Mouse (Mus musculus) embryonic stem cell, embryonic (primary cell): ENCODE data around the gene Tor2a.

Experiments
- CTCF ChIA-PET, 4 experiments: fragments of 300-600 bp in 2 of 4; fragments of 350-600 bp in 2 of 4; sonication (Branson Sonifier 250); formaldehyde crosslinking; loops; one replicate each; lab custom pipeline; 2022; ENCODE audit warnings: inconsistent platforms in 2 of 4; lab: Charles Lee
- POLR2A ChIA-PET, 4 experiments: fragments of 300-600 bp in 2 of 4; fragments of 350-600 bp in 2 of 4; sonication (Branson Sonifier 250); formaldehyde crosslinking; loops; one replicate each; lab custom pipeline; 2022; ENCODE audit warnings: antibody characterized with exemption in 4 of 4, inconsistent platforms in 1 of 4; lab: Charles Lee

The Tor2a gene

DNA sequence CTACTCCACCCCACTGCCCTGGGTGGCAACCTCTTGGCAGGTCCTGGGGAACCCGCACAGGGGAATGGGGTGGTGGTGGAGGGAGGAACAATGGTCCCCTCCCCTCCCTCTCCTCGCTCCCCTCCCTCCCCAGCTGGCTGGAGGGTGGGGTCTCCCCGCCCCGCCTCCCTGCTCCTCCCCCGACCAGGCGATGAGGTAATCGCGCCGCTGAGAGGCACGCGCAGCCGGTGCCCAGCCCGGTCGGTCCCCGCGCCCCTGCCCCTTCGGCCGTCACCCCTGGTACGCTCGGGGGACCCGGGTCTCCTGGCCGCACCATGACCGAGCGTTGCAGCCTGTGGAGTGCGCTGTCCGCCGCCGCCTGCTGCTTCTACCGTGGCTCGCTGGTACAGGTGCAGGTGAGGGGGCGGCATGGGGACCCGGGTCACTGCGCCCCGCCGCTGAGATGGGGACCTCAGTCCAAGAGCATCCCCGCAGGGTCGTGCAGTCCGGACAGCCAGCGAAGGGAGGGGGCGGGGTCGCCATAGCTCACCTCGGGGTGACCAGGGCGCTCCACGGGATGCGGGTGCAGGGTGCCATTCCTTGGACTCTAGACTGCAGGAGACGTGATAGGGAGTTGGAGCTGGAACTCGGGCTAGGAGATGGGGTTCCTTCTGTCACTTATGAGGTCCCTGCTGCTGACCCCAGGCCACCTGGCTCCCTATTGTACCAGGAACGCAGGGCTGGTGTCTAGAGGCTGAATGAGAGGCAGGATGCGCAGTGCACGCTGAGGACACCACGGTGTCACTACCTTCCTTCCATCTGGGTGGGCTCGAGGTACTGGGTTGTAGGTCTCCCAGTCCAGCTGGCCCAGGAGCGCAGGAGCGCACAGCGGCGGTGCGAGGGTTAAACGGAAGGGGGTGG, 15.5 kb upstream of the Tor2a start:
- CTCF ChIA-PET, result interaction anchor here in 3 of 4 experiments (0.6 to 1.8 kb wide), 9 partner anchors 13 to 187 kb away, joined by 3 to 8 read pairs (median 3); partner anchors contain the start of gene Tor2a (in 2 of the 3)
- POLR2A ChIA-PET, result interaction anchor here (0.6 to 12.4 kb wide), 22 partner anchors 9 to 220 kb away, joined by 3 to 118 read pairs (median 4); partner anchors contain the start of genes Fpgs (in 1 of the 4), Lrsam1 (in 1 of the 4), Rpl12 (in 1 of the 4) and Tor2a (in 1 of the 4)

GRCm38 (mm10) chr2:32742173-32742531, 14.9 kb upstream of the Tor2a start:
- ChIA-PET CTCF (interaction anchor here in 2 of 4 experiments (0.8 to 2.4 kb wide), 6 partner anchors 10 to 166 kb away, joined by 3 to 8 read pairs (median 6); partner anchors contain the start of gene Tor2a (in 2 of the 2)), POLR2A (interaction anchor here (0.6 to 12.4 kb wide), 23 partner anchors 9 to 220 kb away, joined by 3 to 118 read pairs (median 4); partner anchors contain the start of genes Fpgs (in 1 of the 4), Lrsam1 (in 1 of the 4), Rpl12 (in 1 of the 4) and Tor2a (in 1 of the 4))

DNA sequence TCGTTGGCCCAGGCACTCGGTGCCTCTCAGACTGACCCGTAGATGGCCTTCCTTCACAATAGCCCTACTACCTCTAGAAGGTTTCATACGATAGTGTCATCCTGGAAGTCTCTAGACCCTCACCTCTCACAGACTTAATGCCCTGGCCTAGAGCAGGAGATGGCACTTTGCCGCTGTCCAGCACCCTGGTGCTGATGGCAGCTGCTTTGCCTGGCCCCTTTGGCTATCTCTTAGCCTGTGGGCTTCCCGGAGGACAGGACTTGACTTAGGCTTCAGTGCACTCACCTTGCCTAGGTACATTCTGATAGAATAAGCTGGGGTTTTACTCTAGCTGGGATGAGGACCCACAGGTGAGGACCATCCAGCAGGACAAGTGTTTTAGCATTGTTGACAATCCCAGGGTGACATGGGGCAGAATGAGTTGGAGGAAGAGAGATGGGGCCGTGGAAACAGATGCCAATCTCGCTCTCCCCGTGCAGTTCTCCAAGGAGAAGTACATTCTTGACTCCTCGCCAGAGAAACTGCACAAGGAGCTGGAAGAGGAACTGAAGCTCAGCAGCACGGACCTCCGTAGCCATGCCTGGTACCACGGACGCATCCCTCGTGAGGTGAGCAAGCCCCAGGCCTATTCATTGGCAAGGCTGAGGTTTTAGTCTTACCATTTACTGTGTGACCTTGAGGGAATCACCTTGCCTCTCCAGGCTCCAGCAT, 12.6 kb upstream of the Tor2a start:
- ChIA-PET CTCF (interaction anchor here in 1 of 4 experiments (0.7 to 2.5 kb wide), 5 partner anchors 7 to 188 kb away, joined by 3 to 8 read pairs (median 7); partner anchors contain the start of gene Tor2a), POLR2A (interaction anchor here in 3 of 4 experiments (0.9 to 12.4 kb wide), 4 partner anchors 13 to 26 kb away, joined by 3 to 118 read pairs (median 14); partner anchors contain the start of gene Tor2a (in 1 of the 3))

DNA sequence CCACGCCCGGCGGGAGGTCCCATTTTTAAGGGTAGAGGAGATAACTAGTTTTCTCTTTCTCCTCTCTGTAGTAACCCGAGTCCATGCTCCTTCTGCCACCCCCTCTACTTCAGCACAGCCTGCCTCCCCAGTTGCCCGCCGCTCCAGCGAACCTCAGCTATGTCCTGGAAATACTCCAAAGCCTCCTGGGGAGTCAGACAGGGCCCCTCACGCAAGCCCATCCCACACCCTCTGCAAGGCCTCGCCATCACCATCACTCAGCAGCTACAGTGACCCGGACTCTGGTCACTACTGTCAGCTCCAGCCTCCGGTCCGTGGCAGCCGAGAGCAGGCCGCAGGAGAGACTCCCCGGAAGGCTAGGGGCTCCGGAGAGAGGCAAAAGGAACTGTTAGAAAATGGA, 8.0 kb upstream of the Tor2a start:
- ChIA-PET CTCF (no interaction called here), POLR2A (interaction anchor here in 1 of 4 experiments (1.0 kb wide), 1 partner anchor 22 kb away, joined by 3 read pairs; no protein-coding TSS in a partner anchor)

- ChIA-PET POLR2A (interaction anchor here in 2 of 4 experiments (0.6 to 2.6 kb wide), 17 partner anchors 8 to 232 kb away, joined by 3 to 14 read pairs (median 4); partner anchors contain the start of genes 6330409D20Rik (in 1 of the 2), Fpgs (in 1 of the 2), Lrsam1 (in 1 of the 2) and Rpl12 (in 1 of the 2)), CTCF (interaction anchor here in 1 of 4 experiments (0.8 to 2.0 kb wide), 9 partner anchors 17 to 178 kb away, joined by 3 to 10 read pairs (median 3); no protein-coding TSS in a partner anchor)
Observed at GRCm38 (mm10) chr2:32750199-32750598, 6.8 kb upstream of the Tor2a start.

- CTCF ChIA-PET, result interaction anchor here (0.5 to 2.0 kb wide), 20 partner anchors 8 to 177 kb away, joined by 3 to 10 read pairs (median 3); no protein-coding TSS in a partner anchor
- POLR2A ChIA-PET, result interaction anchor here (0.6 to 2.6 kb wide), 32 partner anchors 9 to 414 kb away, joined by 3 to 14 read pairs (median 3); partner anchors contain the start of genes 6330409D20Rik (in 1 of the 4), Cdk9 (in 1 of the 4), Fpgs (in 1 of the 4) and Lrsam1 (in 1 of the 4)
Observed at GRCm38 (mm10) chr2:32750887-32751664, 6.0 kb upstream of the Tor2a start.

- POLR2A ChIA-PET, result interaction anchor here (0.5 to 2.6 kb wide), 22 partner anchors 10 to 414 kb away, joined by 3 to 14 read pairs (median 4); partner anchors contain the start of genes 6330409D20Rik (in 1 of the 4), Cdk9 (in 1 of the 4) and Fpgs (in 1 of the 4)
- CTCF ChIA-PET, result interaction anchor here in 3 of 4 experiments (0.6 to 2.0 kb wide), 14 partner anchors 8 to 177 kb away, joined by 3 to 10 read pairs (median 3); no protein-coding TSS in a partner anchor
Observed at GRCm38 (mm10) chr2:32751665-32752033, 5.4 kb upstream of the Tor2a start.

DNA sequence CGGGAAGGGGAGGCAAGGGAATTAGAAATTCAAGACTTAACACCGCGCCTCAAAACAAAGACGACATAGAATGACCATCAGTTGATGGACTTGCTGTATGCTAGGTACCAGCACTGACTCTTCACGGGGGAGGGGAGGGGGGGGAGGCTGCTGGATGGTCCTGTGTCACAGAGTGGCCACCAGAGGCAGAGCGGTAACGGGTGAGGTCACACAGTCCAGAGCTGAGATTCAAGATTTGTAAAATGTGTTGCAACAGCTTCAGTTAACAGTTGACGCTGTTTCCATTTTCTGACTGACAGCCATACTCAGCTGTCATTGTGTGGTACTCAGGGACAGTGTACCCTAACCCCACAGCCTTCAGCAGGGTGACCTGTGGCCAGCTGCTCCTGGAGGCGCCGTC, 4.9 kb upstream of the Tor2a start:
- CTCF ChIA-PET, result interaction anchor here in 3 of 4 experiments (0.6 to 2.0 kb wide), 9 partner anchors 9 to 172 kb away, joined by 3 to 10 read pairs (median 4); no protein-coding TSS in a partner anchor
- POLR2A ChIA-PET, result interaction anchor here in 3 of 4 experiments (0.5 to 2.6 kb wide), 14 partner anchors 10 to 436 kb away, joined by 3 to 14 read pairs (median 4); partner anchors contain the start of gene 6330409D20Rik (in 1 of the 3)

GRCm38 (mm10) chr2:32756674-32757055, 369 bp upstream of the Tor2a start:
- ChIA-PET POLR2A (interaction anchor here in 3 of 4 experiments (0.6 to 5.2 kb wide), 41 partner anchors 10 to 225 kb away, joined by 3 to 28 read pairs (median 4); partner anchors contain the start of genes Cdk9 (in 2 of the 3), Fpgs (in 1 of the 3), Lrsam1 (in 1 of the 3) and Rpl12 (in 1 of the 3)), CTCF (interaction anchor here (0.5 to 4.1 kb wide), 65 partner anchors 8 to 614 kb away, joined by 3 to 35 read pairs (median 6); partner anchors contain the start of genes Cdk9 (in 2 of the 4), Ptrh1 (in 2 of the 4), Ttc16 (in 2 of the 4) and 6330409D20Rik (in 1 of the 4))

DNA sequence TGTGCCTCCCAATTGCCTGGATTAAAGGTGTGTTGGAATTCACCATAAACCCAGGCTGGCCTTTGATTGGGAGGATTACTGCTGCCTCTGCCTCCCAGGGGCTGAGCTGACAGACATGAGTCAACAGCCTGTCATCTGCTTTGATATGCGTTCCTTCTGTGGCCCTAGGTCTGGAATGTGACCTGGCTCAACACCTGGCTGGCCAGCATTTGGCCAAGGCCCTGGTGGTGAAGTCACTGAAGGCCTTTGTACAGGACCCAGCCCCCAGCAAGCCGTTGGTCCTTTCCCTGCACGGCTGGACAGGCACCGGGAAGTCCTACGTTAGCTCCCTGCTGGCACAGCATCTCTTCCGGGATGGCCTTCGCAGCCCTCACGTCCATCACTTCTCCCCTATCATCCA, 1.5 kb downstream of the Tor2a start:
- ChIA-PET POLR2A (interaction anchor here in 3 of 4 experiments (0.6 to 5.2 kb wide), 7 partner anchors 8 to 523 kb away, joined by 3 to 28 read pairs (median 3); no protein-coding TSS in a partner anchor), CTCF (interaction anchor here in 3 of 4 experiments (0.6 to 4.1 kb wide), 22 partner anchors 8 to 375 kb away, joined by 3 to 35 read pairs (median 8); no protein-coding TSS in a partner anchor)

- POLR2A ChIA-PET, result interaction anchor here in 3 of 4 experiments (0.6 to 5.2 kb wide), 7 partner anchors 8 to 524 kb away, joined by 3 to 28 read pairs (median 4); no protein-coding TSS in a partner anchor
- CTCF ChIA-PET, result interaction anchor here in 2 of 4 experiments (1.3 to 4.1 kb wide), 7 partner anchors 20 to 153 kb away, joined by 3 to 35 read pairs (median 8); no protein-coding TSS in a partner anchor
Observed at GRCm38 (mm10) chr2:32759001-32759400, 2.0 kb downstream of the Tor2a start.

DNA sequence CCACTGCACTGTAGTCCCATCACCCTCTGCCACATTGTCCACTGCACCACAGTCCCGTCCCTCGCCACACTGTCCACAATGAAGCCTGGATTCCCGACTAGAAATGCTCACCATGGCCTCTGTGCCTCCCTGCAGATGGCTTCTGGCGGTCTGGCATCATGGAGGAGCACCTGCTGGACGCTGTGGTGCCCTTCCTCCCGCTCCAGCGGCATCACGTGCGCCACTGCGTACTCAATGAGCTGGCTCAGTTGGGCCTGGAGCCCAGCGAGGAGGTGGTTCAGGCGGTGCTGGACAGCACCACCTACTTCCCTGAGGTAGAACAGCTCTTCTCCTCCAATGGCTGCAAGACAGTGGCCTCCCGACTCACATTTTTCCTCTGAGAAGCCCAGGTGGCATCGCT, 4.3 kb downstream of the Tor2a start:
- CTCF ChIA-PET, result interaction anchor here in 1 of 4 experiments (0.9 kb wide), 1 partner anchor 53 kb away, joined by 3 read pairs; no protein-coding TSS in a partner anchor
- POLR2A ChIA-PET, result interaction anchor here in 2 of 4 experiments (1.0 to 2.2 kb wide), 6 partner anchors 10 to 133 kb away, joined by 3 to 5 read pairs (median 3); partner anchors contain the start of genes Cfap157 (in 1 of the 2), Ptrh1 (in 1 of the 2) and Ttc16 (in 1 of the 2)

DNA sequence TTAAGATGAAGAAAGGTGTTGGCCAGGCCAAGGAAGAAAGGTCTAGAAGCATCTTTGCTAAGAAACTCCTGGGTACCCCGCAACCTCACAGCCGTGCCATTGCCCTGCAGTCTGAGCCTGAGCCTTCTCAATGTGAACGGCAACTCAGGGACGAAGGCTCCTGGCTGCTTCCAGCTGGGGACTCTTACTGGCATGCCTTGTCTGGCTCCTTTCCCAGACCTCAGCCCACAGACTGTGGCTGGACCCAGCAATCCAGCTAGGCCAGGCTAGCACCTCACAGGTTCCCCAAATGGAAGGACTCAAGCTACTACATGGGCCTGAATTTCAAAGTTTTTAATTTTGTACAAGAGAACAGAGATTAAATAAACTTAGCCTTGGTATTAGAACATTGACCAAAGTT, 4.8 kb downstream of the Tor2a start:
- POLR2A ChIA-PET, result interaction anchor here in 3 of 4 experiments (0.6 to 2.2 kb wide), 10 partner anchors 10 to 133 kb away, joined by 3 to 5 read pairs (median 3); partner anchors contain the start of genes Cdk9 (in 2 of the 3), Cfap157 (in 1 of the 3), Ptrh1 (in 1 of the 3) and Ttc16 (in 1 of the 3)
- CTCF ChIA-PET, result interaction anchor here in 2 of 4 experiments (0.7 to 1.5 kb wide), 3 partner anchors 17 to 72 kb away, joined by 3 to 5 read pairs (median 3); no protein-coding TSS in a partner anchor

GRCm38 (mm10) chr2:32763353-32763752, 6.3 kb downstream of the Tor2a start:
- ChIA-PET CTCF (interaction anchor here (0.5 to 1.5 kb wide), 6 partner anchors 18 to 191 kb away, joined by 3 to 4 read pairs (median 3); no protein-coding TSS in a partner anchor), POLR2A (interaction anchor here in 2 of 4 experiments (1.2 to 2.2 kb wide), 3 partner anchors 12 to 58 kb away, joined by 4 to 5 read pairs (median 4); partner anchors contain the start of genes Ptrh1 (in 1 of the 2) and Ttc16 (in 1 of the 2))

GRCm38 (mm10) chr2:32767241-32767640, 10.2 kb downstream of the Tor2a start:
- ChIA-PET POLR2A (interaction anchor here in 3 of 4 experiments (0.8 to 4.3 kb wide), 8 partner anchors 8 to 364 kb away, joined by 3 to 28 read pairs (median 3); partner anchors contain the start of genes Tor2a (in 3 of the 3), Garnl3 (in 1 of the 3), Ptrh1 (in 1 of the 3) and Ttc16 (in 1 of the 3)), CTCF (interaction anchor here in 3 of 4 experiments (0.6 to 4.1 kb wide), 8 partner anchors 9 to 897 kb away, joined by 4 to 13 read pairs (median 6); partner anchors contain the start of gene Tor2a (in 2 of the 3))
